Mouse (Mus musculus) lung, embryonic 16.5 days (tissue): ENCODE results near the gene Ccz1. TPM values are rescaled to one million over a fixed set of nuclear protein-coding genes. Genes with fewer than 3 reads are reported as not detected.
A peak's percentile ranks its signal among the peaks of the same experiment; 100 is the strongest.
"Not testable (repeated sequence)": the region's sequence is repeated elsewhere in the genome, so short reads cannot be mapped to it uniquely, and the experiment has no call there.

Experiments used
- ATAC-seq: fragments of 200-750 bp; cut with Nextera tagmentation; 2 replicates; pipeline ENCODE4 v1.8.0; 2017; ENCODE audit warnings: low read depth, mild to moderate bottlenecking, moderate library complexity
- H3K27ac ChIP-seq: fragments of 300-500 bp; sonication (generic); 2 replicates; pipeline ENCODE4 v1.5.1; 2014; ENCODE audit warnings: mild to moderate bottlenecking, control low read depth, low read length
- H3K27me3 ChIP-seq: fragments of 300-500 bp; sonication (generic); 2 replicates; pipeline ENCODE4 v1.6.1; 2014; ENCODE audit warnings: low read depth, low read length, mixed read lengths; ENCODE audit not compliant: control insufficient read depth, insufficient read depth
- H3K36me3 ChIP-seq: fragments of 300-500 bp; sonication (generic); 2 replicates; pipeline ENCODE4 v1.6.1; 2014; ENCODE audit warnings: low read length; ENCODE audit not compliant: control insufficient read depth, insufficient read depth
- H3K4me1 ChIP-seq: fragments of 300-500 bp; sonication (generic); replicated peaks from 2 replicates; pipeline ENCODE4 v1.6.1; 2014; ENCODE audit warnings: low read length, mixed read lengths; ENCODE audit not compliant: control insufficient read depth, insufficient read depth
- H3K4me2 ChIP-seq: fragments of 300-500 bp; sonication (generic); 2 replicates; pipeline ENCODE4 v1.6.1; 2014; ENCODE audit warnings: low read depth, low read length, control low read depth
- H3K4me3 ChIP-seq: fragments of 300-500 bp; sonication (generic); 2 replicates; pipeline ENCODE4 v1.5.1; 2014; ENCODE audit warnings: mild to moderate bottlenecking, low read length, control low read depth
- H3K9ac ChIP-seq: fragments of 300-500 bp; sonication (generic); 2 replicates; pipeline ENCODE4 v1.6.1; 2014; ENCODE audit warnings: low read length, control low read depth
- H3K9me3 ChIP-seq: fragments of 300-500 bp; sonication (generic); 2 replicates; pipeline ENCODE4 v1.6.1; 2016; ENCODE audit warnings: low read length; ENCODE audit not compliant: control insufficient read depth
- WGBS: fragments of 180-500 bp; shearing (Covaris S2); extraction: QIAGEN DNeasy Blood & Tissue Kit; methylation state at CpG from one replicate; pipeline ENCODE4 v1.1.7; 2014; 5-methylcytosine and 5-hydroxymethylcytosine counted together
- polyA plus RNA-seq: library from polyadenylated mRNA; unstranded; fragments of >200 nt; fragmentation: Nextera tagmentation; extraction: Ambion mirVana; gene quantifications from 2 replicates; pipeline ENCODE4 v1.2.1, GENCODE M21; 2015

The Ccz1 gene
- polyA plus RNA-seq, 1 experiment from 2014 or later: 82.1 TPM

- Histone ChIP-seq H3K27ac (no peak overlapping the region), H3K4me1 (no peaks in the 10 kb centered on the region), H3K27me3 (no peaks in the 10 kb centered on the region), H3K9ac (no peak overlapping the region), H3K9me3 (no peaks in the 10 kb centered on the region), H3K4me3 (no peak overlapping the region), H3K36me3 (no peaks in the 10 kb centered on the region), H3K4me2 (no peak overlapping the region)
- 82% methylated on average over 5 of the region's 5 CpGs for WGBS
- no peak for ATAC-seq
These were observed 25.2 kb upstream of the Ccz1 start for GRCm38 (mm10) chr5:144039886-144040285.

DNA sequence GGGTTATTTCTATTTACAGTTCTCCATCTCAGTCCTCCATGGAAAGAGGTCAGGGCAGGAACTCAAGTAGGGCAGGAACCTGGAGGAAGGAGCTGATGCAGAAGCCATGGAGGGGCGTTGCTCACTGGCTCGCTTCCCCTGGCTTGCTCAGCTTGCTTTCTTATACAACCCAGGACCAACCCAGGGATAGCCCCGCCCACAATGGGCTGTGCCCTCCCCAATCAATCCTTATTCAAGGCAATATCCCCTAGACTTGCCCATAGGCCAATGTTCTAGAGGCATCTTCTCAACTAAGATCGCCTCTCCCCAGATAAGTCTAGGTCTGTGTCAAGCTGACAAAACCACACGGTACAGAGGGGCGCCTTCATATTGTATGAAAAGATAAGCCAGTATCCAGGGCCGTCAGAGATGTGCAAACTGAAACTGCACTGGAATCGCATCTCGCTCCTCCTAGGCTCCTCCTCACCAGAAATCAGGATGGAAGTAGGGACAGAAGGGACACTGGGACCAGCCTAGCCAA, 24.5 kb upstream of the Ccz1 start:
- H3K4me2 ChIP-seq: no peak overlapping the region
- WGBS: 73% methylated on average over 9 of the region's 9 CpGs
- no peaks in the 10 kb centered on the region for H3K9me3 ChIP-seq
- H3K27ac ChIP-seq: no peak overlapping the region
- H3K4me1 ChIP-seq: no peaks in the 10 kb centered on the region
- ATAC-seq: no peak
- H3K4me3 ChIP-seq: no peak overlapping the region
- no peaks in the 10 kb centered on the region for H3K27me3 ChIP-seq
- H3K36me3 ChIP-seq: no peaks in the 10 kb centered on the region
- no peak overlapping the region for H3K9ac ChIP-seq

GRCm38 (mm10) chr5:144036952-144037351, 22.3 kb upstream of the Ccz1 start:
- Histone ChIP-seq H3K36me3 (no peaks in the 10 kb centered on the region), H3K4me1 (no peaks in the 10 kb centered on the region), H3K9me3 (no peaks in the 10 kb centered on the region), H3K9ac (no peak overlapping the region), H3K4me2 (no peak overlapping the region), H3K27ac (no peak overlapping the region), H3K4me3 (no peak overlapping the region), H3K27me3 (no peaks in the 10 kb centered on the region)
- 55% methylated on average over 17 of the region's 17 CpGs for WGBS
- ATAC-seq: no peak

DNA sequence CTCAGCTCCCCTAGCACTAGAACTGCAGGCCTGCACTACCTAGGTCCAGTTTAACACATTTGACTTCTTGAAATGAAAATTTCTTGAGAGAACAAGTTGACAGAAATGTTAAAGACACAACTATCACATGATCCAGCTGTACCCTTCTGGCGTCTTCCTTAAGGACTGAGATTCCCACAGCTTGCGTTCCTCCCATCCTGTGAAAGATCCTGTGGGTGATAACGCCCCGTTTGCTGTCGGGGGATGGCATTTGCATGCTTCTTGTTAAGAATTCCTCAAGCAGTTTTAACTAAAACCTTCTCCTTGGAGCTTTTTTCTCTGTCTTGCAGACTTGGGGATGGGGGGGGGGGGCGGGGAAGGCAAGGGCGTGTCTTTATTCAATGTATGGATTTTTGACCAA, 19.9 kb upstream of the Ccz1 start:
- 59% methylated on average over 7 of the region's 7 CpGs for WGBS
- Histone ChIP-seq H3K4me2 (no peak overlapping the region), H3K36me3 (no peaks in the 10 kb centered on the region), H3K9ac (no peak overlapping the region), H3K9me3 (no peaks in the 10 kb centered on the region), H3K4me3 (no peak overlapping the region), H3K27me3 (no peaks in the 10 kb centered on the region), H3K4me1 (no peaks in the 10 kb centered on the region), H3K27ac (no peak overlapping the region)
- no peak for ATAC-seq

DNA sequence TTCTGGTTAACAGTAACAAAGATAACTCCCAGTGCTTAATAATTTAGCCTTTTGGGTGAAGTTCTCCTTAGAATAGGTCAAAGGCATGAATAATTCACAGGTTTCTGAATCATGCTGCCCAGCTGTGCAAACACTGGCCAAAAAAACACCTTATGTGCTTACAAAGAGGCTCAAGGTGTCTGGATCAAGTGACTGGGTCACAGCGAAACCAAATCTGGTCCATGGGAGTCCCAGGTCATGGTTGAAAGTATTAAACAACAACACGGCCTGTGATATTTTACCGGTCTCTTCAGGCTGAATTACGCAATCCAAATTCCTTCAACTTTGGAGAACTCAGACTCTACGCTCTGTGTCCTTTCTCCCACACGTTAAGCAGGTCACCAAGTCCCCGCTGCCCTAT, 17.8 kb upstream of the Ccz1 start:
- 50% methylated on average over 7 of the region's 7 CpGs for WGBS
- no peak for ATAC-seq
- H3K9me3 ChIP-seq: no peaks in the 10 kb centered on the region

GRCm38 (mm10) chr5:144026620-144027263, 12.1 kb upstream of the Ccz1 start, which contains the start of gene Ocm:
Gene Ocm, minus strand, starts transcription at chr5:144026670.
- no peak within 1 kb of the TSS for H3K9ac ChIP-seq
- 56% methylated on average over 11 of the region's 11 CpGs for WGBS
- H3K4me2 ChIP-seq: no peak within 1 kb of the TSS
- no peaks in the 10 kb centered on the region for H3K9me3 ChIP-seq
- H3K36me3 ChIP-seq: no peaks in the 10 kb centered on the region
- no peak within 1 kb of the TSS for H3K4me3 ChIP-seq
- H3K27me3 ChIP-seq: no peaks in the 10 kb centered on the region
- no peak for ATAC-seq
- no peaks in the 10 kb centered on the region for H3K4me1 ChIP-seq
- no peak within 1 kb of the TSS for H3K27ac ChIP-seq

More for the DNA sequence above, 17.8 kb upstream of the Ccz1 start:
- H3K27me3 ChIP-seq: no peaks in the 10 kb centered on the region
- no peaks in the 10 kb centered on the region for H3K36me3 ChIP-seq
- no peak overlapping the region for H3K4me2 ChIP-seq
- no peak overlapping the region for H3K27ac ChIP-seq
- no peak overlapping the region for H3K4me3 ChIP-seq
- no peaks in the 10 kb centered on the region for H3K4me1 ChIP-seq
- H3K9ac ChIP-seq: no peak overlapping the region

DNA sequence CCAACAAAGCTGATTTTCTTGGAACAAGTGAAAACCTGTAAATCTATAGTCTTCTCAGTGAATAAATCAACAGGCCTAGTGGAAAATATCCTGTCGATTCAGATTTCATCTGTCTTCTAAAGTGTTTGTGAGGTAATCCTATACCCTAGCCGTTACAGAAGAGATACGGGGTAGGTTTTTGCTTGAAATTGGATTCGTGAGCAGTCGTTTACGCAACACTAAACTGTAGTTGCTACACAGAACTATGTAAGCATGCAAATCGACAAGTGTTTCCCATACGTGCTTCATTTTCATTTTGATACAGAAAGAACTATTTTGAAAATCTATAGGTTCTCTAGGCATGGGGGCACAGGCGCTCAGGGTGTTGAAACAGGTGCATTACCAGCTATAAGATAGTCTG, 1.2 kb upstream of the Ccz1 start:
- no peak overlapping the region for H3K4me2 ChIP-seq
- no peak overlapping the region for H3K4me3 ChIP-seq
- peaks cover 2% of the 10 kb centered on the region for H3K36me3 ChIP-seq
- ATAC-seq: no peak
- no peaks in the 10 kb centered on the region for H3K9me3 ChIP-seq
- no peak overlapping the region for H3K9ac ChIP-seq
- H3K27me3 ChIP-seq: no peaks in the 10 kb centered on the region
- WGBS: 86% methylated on average over 9 of the region's 9 CpGs
- 0 out of 2 replicates have a peak, but pooled peaks cover 2% of the 10 kb centered on the region for H3K4me1 ChIP-seq
- H3K27ac ChIP-seq: no peak overlapping the region

DNA sequence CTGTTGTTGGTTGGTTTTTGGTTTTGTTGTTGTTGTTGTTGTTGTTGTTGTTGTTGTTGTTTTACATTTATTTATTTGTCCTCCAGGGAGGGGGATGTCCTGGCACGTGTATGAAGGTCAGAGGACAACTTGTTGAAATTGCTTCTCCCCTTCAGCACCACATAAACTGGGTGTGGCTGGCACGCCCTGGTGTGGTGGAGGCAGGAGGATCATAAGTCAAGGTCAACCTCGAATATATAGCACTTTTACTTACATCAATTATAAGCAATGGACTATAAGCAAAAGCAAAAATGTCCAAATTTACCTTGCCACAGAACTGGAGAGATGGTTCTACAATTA, 604 bp upstream of the Ccz1 start:
- Histone ChIP-seq H3K9ac (no peak overlapping the region), H3K9me3 (no peaks in the 10 kb centered on the region), H3K4me1 (0 out of 2 replicates have a peak, but pooled peaks cover 2% of the 10 kb centered on the region), H3K27me3 (no peaks in the 10 kb centered on the region), H3K36me3 (peaks cover 8% of the 10 kb centered on the region), H3K4me3 (peak overlapping the region; percentile 98), H3K27ac (no peak overlapping the region), H3K4me2 (peak overlapping the region; percentile 60)
- WGBS: 71% methylated on average over 3 of the region's 3 CpGs
- ATAC-seq: peak; percentile 57; the same call in 1 of the 2 replicates

GRCm38 (mm10) chr5:144013366-144014134, 1.1 kb downstream of the Ccz1 start:
- H3K9ac ChIP-seq, H3K9me3 ChIP-seq, H3K4me1 ChIP-seq, H3K27me3 ChIP-seq, H3K27ac ChIP-seq, ATAC-seq: not testable (repeated sequence)
- WGBS: 53% methylated on average over 12 of the region's 13 CpGs
- Histone ChIP-seq H3K4me3 (peak overlapping the region; percentile 98), H3K36me3 (peaks cover 17% of the 10 kb centered on the region), H3K4me2 (peak overlapping the region; percentile 60)
